Mouse (Mus musculus) bone marrow macrophage, adult 2 months (primary cell): ENCODE measurements at regions not wholly inside any gene's neighbourhood (a gene's known extent, or its start where the extent isn't known, plus 50 kb on each side); places are given as distances from the start of the nearest gene placed in this dataset.

Experiments used
- CTCF ChIP-seq: IDR thresholded peaks from 2 replicates; pipeline ENCODE4 v1.5.1; 2012; ENCODE audit warnings: low read depth, mild to moderate bottlenecking, low read length, moderate library complexity
- POLR2A ChIP-seq: IDR thresholded peaks from 2 replicates; pipeline ENCODE4 v1.6.1; 2012; ENCODE audit warnings: mild to moderate bottlenecking, low read depth, low read length, borderline replicate concordance

- no peak for TF ChIP-seq POLR2A
- no peak for TF ChIP-seq CTCF
Observed at GRCm38 (mm10) chr9:92882251-92882832, 340.3 kb downstream of the Plod2 start.
